9 mouse cellular contexts compared by ENCODE assay signal in the genomic region with DNA sequence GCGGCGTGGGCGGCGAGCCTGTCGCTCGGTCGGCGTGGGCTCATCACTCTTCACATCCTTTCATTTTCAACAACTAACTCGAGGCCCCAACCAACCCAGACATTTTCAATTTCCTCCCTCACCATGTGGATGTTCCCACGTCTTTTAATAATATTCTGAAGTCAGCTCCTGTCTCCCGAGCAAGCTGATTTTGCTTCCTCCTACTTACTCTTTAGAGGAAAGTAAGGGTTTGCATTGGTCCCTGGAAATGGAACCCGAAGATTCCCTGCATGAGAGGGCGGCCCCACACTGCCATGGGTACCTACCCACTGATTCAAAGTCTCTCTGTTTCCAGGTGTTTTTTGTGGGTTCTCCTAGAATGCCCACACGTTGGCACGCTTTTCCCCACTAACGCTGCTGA.
DNase-seq lines count a peak whose midpoint lies in the region; ATAC-seq lines count a peak whose summit lies in the region.
"Had no signal": no experiment of that assay in that cellular context is flagged by ENCODE, and none has a peak within 500 bp of the region (broad histone marks: within the 10 kb centered on the region; RNA-seq: fewer than 3 reads in every experiment).

No protein-coding gene starts in this region.

- no peak overlapping the region; the same call in 1 of the 2 replicates for H3K9ac ChIP-seq in lung, embryonic 15.5 days
- no peak overlapping the region for H3K9ac ChIP-seq in stomach, embryonic 14.5 days (replicated peaks; ENCODE audit: low read depth, low read length)

- peaks cover 6% of the 10 kb centered on the region; the same call in 1 of the 2 replicates for H3K27me3 ChIP-seq in lung, embryonic 15.5 days
- no peaks in the 10 kb centered on the region for H3K27me3 ChIP-seq in limb, embryonic 10.5 days (ENCODE audit: low read depth, poor library complexity, severe bottlenecking)
- H3K27me3 ChIP-seq in stomach, embryonic 14.5 days (ENCODE audit: control insufficient read depth, insufficient read depth, low read length) = no peaks in the 10 kb centered on the region

- no peak for ATAC-seq in lung, embryonic 15.5 days (ENCODE audit: borderline replicate concordance, extremely low read depth, low FRiP score, low TSS enrichment)
- ATAC-seq in stomach, embryonic 14.5 days (ENCODE audit: insufficient number of reproducible peaks, insufficient read depth, low FRiP score, low read depth) = no peak

- H3K4me1 ChIP-seq in lung, embryonic 15.5 days = peaks cover 19% of the 10 kb centered on the region
- H3K4me1 ChIP-seq in limb, embryonic 10.5 days = peaks cover 76% of the 10 kb centered on the region
- H3K4me1 ChIP-seq in stomach, embryonic 14.5 days (ENCODE audit: control insufficient read depth, insufficient read depth, low read length) = peaks cover 6% of the 10 kb centered on the region; the same call in 1 of the 2 replicates

- H3K4me3 ChIP-seq in lung, embryonic 15.5 days = peak overlapping the region; percentile 27
- peak overlapping the region; percentile 17; the same call in 1 of the 2 replicates for H3K4me3 ChIP-seq in limb, embryonic 10.5 days
- H3K4me3 ChIP-seq in stomach, embryonic 14.5 days (ENCODE audit: low read depth, low read length) = no peak overlapping the region

- no peak overlapping the region for H3K27ac ChIP-seq in lung, embryonic 15.5 days
- H3K27ac ChIP-seq in limb, embryonic 10.5 days = peak overlapping the region; percentile 80
- H3K27ac ChIP-seq in stomach, embryonic 14.5 days (ENCODE audit: low read length) = no peak overlapping the region

- H3K36me3 ChIP-seq in lung, embryonic 15.5 days = no peaks in the 10 kb centered on the region
- H3K36me3 ChIP-seq in limb, embryonic 10.5 days = no peaks in the 10 kb centered on the region
- H3K36me3 ChIP-seq in stomach, embryonic 14.5 days (ENCODE audit: control insufficient read depth, insufficient read depth, low read length) = no peaks in the 10 kb centered on the region

- peak; percentile 75 for DNase-seq in heart, adult 11 months
- DNase-seq in heart, adult 9 months (ENCODE audit: low spot score in 2 of 2) = no peak
- no peak for DNase-seq in lung, adult 18-20 months
- no peak for DNase-seq in limb, embryonic 10.5 days (ENCODE audit: low spot score)
- DNase-seq in thymus, postnatal 4 days = no peak
- DNase-seq in left cerebral cortex, adult 11 months (ENCODE audit: low spot score) = no peak
- DNase-seq: thymus, adult 2 months had no signal

- no peaks in the 10 kb centered on the region for H3K9me3 ChIP-seq in lung, embryonic 15.5 days
- H3K9me3 ChIP-seq in limb, embryonic 10.5 days (replicated peaks) = no peaks in the 10 kb centered on the region
- H3K9me3 ChIP-seq in stomach, embryonic 14.5 days (ENCODE audit: control insufficient read depth, low read depth, low read length) = no peaks in the 10 kb centered on the region

- peak overlapping the region; percentile 56 for H3K4me2 ChIP-seq in lung, embryonic 15.5 days
- peak overlapping the region; percentile 15; the same call in 1 of the 2 replicates for H3K4me2 ChIP-seq in stomach, embryonic 14.5 days (replicated peaks; ENCODE audit: low read depth, low read length)

- 53% methylated on average over 16 of the region's 16 CpGs for WGBS in lung, embryonic 15.5 days
- 69% methylated on average over 16 of the region's 16 CpGs for WGBS in limb, embryonic 10.5 days
- 77% methylated on average over 16 of the region's 16 CpGs for WGBS in stomach, embryonic 14.5 days
